ENCODE assay signal across 11 mouse cellular contexts in genomic region chr10:4126335-4127012, GRCm38 (mm10).
DNase-seq lines count a peak whose midpoint lies in the region; ATAC-seq and TF ChIP-seq lines count a peak whose summit lies in the region.
"Had no signal": no experiment of that assay in that cellular context is flagged by ENCODE, and none has a peak within 500 bp of the region (broad histone marks: within the 10 kb centered on the region; RNA-seq: fewer than 3 reads in every experiment).

No protein-coding gene starts in this region.

- H3K36me3 ChIP-seq in heart, embryonic 16.5 days (ENCODE audit: control insufficient read depth, insufficient read depth) = no peaks in the 10 kb centered on the region
- H3K36me3 ChIP-seq in heart, embryonic 12.5 days = no peaks in the 10 kb centered on the region
- peaks cover 40% of the 10 kb centered on the region for H3K36me3 ChIP-seq in liver, embryonic 12.5 days
- H3K36me3 ChIP-seq: forebrain, embryonic 15.5 days had no signal

- H3K9ac ChIP-seq in heart, embryonic 16.5 days (ENCODE audit: low read length) = no peak overlapping the region
- no peak overlapping the region for H3K9ac ChIP-seq in heart, embryonic 12.5 days
- no peak overlapping the region for H3K9ac ChIP-seq in liver, embryonic 12.5 days
- H3K9ac ChIP-seq: forebrain, embryonic 15.5 days had no signal

- DNase-seq in B cell, adult 2 months = peak; percentile 16 to 19
- DNase-seq in c-Kit-positive CD71-negative TER-119-negative erythroid progenitor cells, embryonic 14.5 days (ENCODE audit: low read depth) = peak; percentile 38
- DNase-seq in urinary bladder, adult 18-20 months (ENCODE audit: low spot score in 2 of 2) = no peak
- DNase-seq in left cerebral cortex, adult 2 months (ENCODE audit: extremely low spot score in 1 of 2, low spot score in 2 of 2) = no peak
- DNase-seq in layer of hippocampus, postnatal 36 days = no peak
- DNase-seq: kidney, adult 11 months; lung, postnatal 36 days had no signal

- H3K4me2 ChIP-seq in heart, embryonic 16.5 days (ENCODE audit: low read depth, low read length) = no peak overlapping the region
- no peak overlapping the region for H3K4me2 ChIP-seq in heart, embryonic 12.5 days
- peak overlapping the region; percentile 13 for H3K4me2 ChIP-seq in liver, embryonic 12.5 days
- H3K4me2 ChIP-seq: forebrain, embryonic 15.5 days had no signal

- H3K9me3 ChIP-seq in heart, embryonic 16.5 days (replicated peaks; ENCODE audit: control insufficient read depth, low read length) = no peaks in the 10 kb centered on the region
- H3K9me3 ChIP-seq in heart, embryonic 12.5 days (replicated peaks) = no peaks in the 10 kb centered on the region
- no peaks in the 10 kb centered on the region for H3K9me3 ChIP-seq in liver, embryonic 12.5 days (replicated peaks)
- H3K9me3 ChIP-seq: forebrain, embryonic 15.5 days had no signal

- no peak for TF ChIP-seq CTCF in left cerebral cortex, adult 2 months (IDR thresholded peaks at IDR 0.05)

- no peaks in the 10 kb centered on the region for H3K27me3 ChIP-seq in heart, embryonic 16.5 days (ENCODE audit: control insufficient read depth, insufficient read depth, low read length)
- H3K27me3 ChIP-seq in heart, embryonic 12.5 days (replicated peaks) = no peaks in the 10 kb centered on the region
- H3K27me3 ChIP-seq in liver, embryonic 12.5 days (replicated peaks) = no peaks in the 10 kb centered on the region
- H3K27me3 ChIP-seq: forebrain, embryonic 15.5 days had no signal

- H3K27ac ChIP-seq in heart, embryonic 16.5 days (ENCODE audit: low read length) = peak overlapping the region; percentile 54; the same call in 1 of the 2 replicates
- no peak overlapping the region for H3K27ac ChIP-seq in heart, embryonic 12.5 days (ENCODE audit: poor library complexity, severe bottlenecking)
- peak overlapping the region; percentile 62 for H3K27ac ChIP-seq in liver, embryonic 12.5 days
- H3K27ac ChIP-seq in left cerebral cortex, adult 2 months = no peak overlapping the region
- H3K27ac ChIP-seq: forebrain, embryonic 15.5 days had no signal

- 52% methylated on average over 8 of the region's 8 CpGs for WGBS in heart, embryonic 16.5 days
- 51% methylated on average over 8 of the region's 8 CpGs for WGBS in heart, embryonic 12.5 days
- 29% methylated on average over 8 of the region's 8 CpGs for WGBS in liver, embryonic 12.5 days (ENCODE audit: insufficient replicate concordance)

- intact Hi-C loops in left cerebral cortex, adult 2 months (cut with DNase I) = no loop called here

- peaks cover 9% of the 10 kb centered on the region for H3K4me1 ChIP-seq in heart, embryonic 16.5 days (ENCODE audit: control insufficient read depth, insufficient read depth, low read length)
- H3K4me1 ChIP-seq in heart, embryonic 12.5 days (replicated peaks) = peaks cover 30% of the 10 kb centered on the region
- H3K4me1 ChIP-seq in liver, embryonic 12.5 days = peaks cover 27% of the 10 kb centered on the region

- no peak overlapping the region for H3K4me3 ChIP-seq in heart, embryonic 16.5 days (ENCODE audit: low read length)
- no peak overlapping the region for H3K4me3 ChIP-seq in heart, embryonic 12.5 days
- H3K4me3 ChIP-seq in liver, embryonic 12.5 days = no peak overlapping the region
- H3K4me3 ChIP-seq in left cerebral cortex, adult 2 months = no peak overlapping the region
- H3K4me3 ChIP-seq: forebrain, embryonic 15.5 days had no signal

- no peak for ATAC-seq in heart, embryonic 16.5 days (replicated peaks; ENCODE audit: extremely low read depth, insufficient read depth, low FRiP score)
- ATAC-seq in heart, embryonic 12.5 days (ENCODE audit: insufficient number of reproducible peaks, low FRiP score) = no peak
- peak; percentile 77 for ATAC-seq in liver, embryonic 12.5 days
- ATAC-seq: forebrain, embryonic 15.5 days had no signal

Comparison
In these comparisons a context has a peak if more than half of its experiments do, and no peak if none do; other contexts are left out.
1. H3K27ac ChIP-seq: peak in heart, embryonic 16.5 days (single experiment) and liver, embryonic 12.5 days (single experiment); none in heart, embryonic 12.5 days (single experiment) and left cerebral cortex, adult 2 months (single experiment).
2. DNase-seq: peak in B cell, adult 2 months (2 of 2) and c-Kit-positive CD71-negative TER-119-negative erythroid progenitor cells, embryonic 14.5 days (single experiment); none in urinary bladder, adult 18-20 months (0 of 2), left cerebral cortex, adult 2 months (0 of 2) and layer of hippocampus, postnatal 36 days (0 of 2).